Mouse (Mus musculus): ENCODE data around the gene Pram1.

GRCm38 (mm10) chr17:33610548-33610947, 27.3 kb upstream of the Pram1 start:
- TF ChIP-seq CTCF (IDR thresholded peaks at IDR 0.05; ENCODE audit: extremely low read depth, insufficient read depth, insufficient read length, insufficient replicate concordance) (no peak), POLR2A (IDR thresholded peaks at IDR 0.05; ENCODE audit: low read depth, low read length) (no peak)
